Mouse (Mus musculus): ENCODE measurements around the gene Zkscan5. TPM values are rescaled to one million over a fixed set of nuclear protein-coding genes. Genes with fewer than 3 reads are reported as not detected.
"Not testable (repeated sequence)": the region's sequence is repeated elsewhere in the genome, so short reads cannot be mapped to it uniquely, and the experiment has no call there.

The Zkscan5 gene
- total and polyA plus RNA-seq, 2 experiments from 2014 or later = 12.8 to 19.4 TPM

DNA sequence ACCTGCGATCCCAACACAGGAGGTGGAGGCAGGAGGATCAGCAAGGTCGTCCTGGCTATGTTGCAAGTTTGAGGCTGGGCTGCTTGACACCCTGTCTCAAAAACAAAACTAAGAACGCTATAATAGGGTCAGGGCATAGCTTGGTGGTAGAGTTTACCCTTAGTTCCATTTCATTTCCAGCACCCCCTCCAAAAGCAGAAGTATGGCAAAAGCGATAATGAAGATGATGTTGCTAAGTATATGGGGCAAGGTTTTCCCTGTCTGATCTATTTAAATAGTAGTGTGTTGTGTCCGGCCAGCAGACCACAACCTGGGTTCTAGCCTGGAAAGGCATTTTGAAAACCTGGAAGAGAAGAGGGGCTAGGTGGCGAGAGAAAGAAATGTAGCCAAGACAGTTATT is 3.6 kb downstream of the Zkscan5 start:
- H3K27ac ChIP-seq (ENCODE audit: low read depth, low read length) = no peak overlapping the region
- WGBS = 87% methylated on average over 6 of the region's 6 CpGs
- H3K9ac ChIP-seq (replicated peaks; ENCODE audit: low read length, poor library complexity, severe bottlenecking) = no peak overlapping the region
- TF ChIP-seq CTCF (IDR thresholded peaks at IDR 0.05) = no peak
- H3K4me1 ChIP-seq (ENCODE audit: insufficient read depth, low read length) = peaks cover 10% of the 10 kb centered on the region; the same call in 1 of the 2 replicates
- no peak overlapping the region for H3K4me2 ChIP-seq (ENCODE audit: low read depth, low read length, poor library complexity, severe bottlenecking)
- no peaks in the 10 kb centered on the region for H3K9me3 ChIP-seq (ENCODE audit: low read length)
- H3K36me3 ChIP-seq (ENCODE audit: insufficient read depth, low read length) = peaks cover 19% of the 10 kb centered on the region
- DNase-seq (ENCODE audit: low spot score) (no peak), ATAC-seq (ENCODE audit: low FRiP score) (no peak)
- H3K4me3 ChIP-seq (ENCODE audit: low read depth, low read length) = no peak overlapping the region
- no peaks in the 10 kb centered on the region for H3K27me3 ChIP-seq (ENCODE audit: insufficient read depth, low read length)

DNA sequence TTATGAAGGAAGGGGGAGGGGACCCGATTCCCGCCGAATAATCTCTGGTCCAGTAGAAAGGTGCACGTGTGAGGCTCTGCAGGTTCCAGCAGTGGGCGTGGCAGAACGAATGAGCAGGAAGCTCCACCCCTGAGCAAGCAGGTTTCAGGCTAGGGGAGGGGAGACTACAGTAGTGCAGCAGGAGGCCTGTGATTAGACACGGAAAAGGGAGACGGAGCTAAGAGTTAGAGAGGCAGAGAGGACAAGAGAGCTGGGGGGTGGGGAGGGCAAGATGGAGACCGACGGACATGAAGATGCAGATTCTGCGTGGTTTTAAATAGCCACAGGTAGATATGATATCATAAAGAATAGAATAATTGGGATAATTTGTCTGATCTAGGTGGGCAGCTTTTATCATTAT is 4.0 kb downstream of the Zkscan5 start:
- DNase-seq (ENCODE audit: low spot score); H3K4me3 ChIP-seq (ENCODE audit: low read depth, low read length); H3K4me1 ChIP-seq (ENCODE audit: insufficient read depth, low read length); H3K27me3 ChIP-seq (ENCODE audit: insufficient read depth, low read length); H3K9me3 ChIP-seq (ENCODE audit: low read length); H3K27ac ChIP-seq (ENCODE audit: low read depth, low read length); H3K4me2 ChIP-seq (ENCODE audit: low read depth, low read length, poor library complexity, severe bottlenecking); ATAC-seq (ENCODE audit: low FRiP score); H3K9ac ChIP-seq (replicated peaks; ENCODE audit: low read length, poor library complexity, severe bottlenecking): not testable (repeated sequence)
- H3K36me3 ChIP-seq (ENCODE audit: insufficient read depth, low read length) = peaks cover 20% of the 10 kb centered on the region
- WGBS = 53% methylated on average over 11 of the region's 11 CpGs

DNA sequence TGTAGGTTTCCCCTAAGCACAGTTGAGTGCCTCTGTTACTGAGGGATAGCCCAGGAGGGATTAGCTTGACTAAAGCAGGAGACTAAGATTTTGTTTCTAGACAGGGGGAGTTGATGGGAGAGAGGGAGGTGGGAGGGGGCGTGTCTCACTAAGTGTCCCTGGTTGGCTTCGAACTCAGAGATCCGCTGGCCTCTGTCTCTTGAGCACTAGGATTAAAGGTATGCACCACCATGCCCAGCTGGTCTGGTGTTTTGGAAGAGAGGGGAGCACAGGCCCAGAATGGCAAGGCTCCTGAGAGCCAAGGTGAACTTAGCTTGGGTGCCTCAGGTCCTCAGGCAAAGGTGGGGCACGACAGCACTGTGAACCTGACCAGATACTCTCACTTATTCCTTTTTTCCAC is 7.0 kb downstream of the Zkscan5 start:
- no peak overlapping the region for H3K4me3 ChIP-seq (ENCODE audit: low read depth, low read length)
- no peak for DNase-seq (ENCODE audit: low spot score)
- no peaks in the 10 kb centered on the region for H3K27me3 ChIP-seq (ENCODE audit: insufficient read depth, low read length)
- TF ChIP-seq CTCF (IDR thresholded peaks at IDR 0.05) = no peak
- peaks cover 30% of the 10 kb centered on the region for H3K36me3 ChIP-seq (ENCODE audit: insufficient read depth, low read length)
- no peaks in the 10 kb centered on the region for H3K4me1 ChIP-seq (ENCODE audit: insufficient read depth, low read length)
- no peak overlapping the region for H3K27ac ChIP-seq (ENCODE audit: low read depth, low read length)
- no peak overlapping the region for H3K4me2 ChIP-seq (ENCODE audit: low read depth, low read length, poor library complexity, severe bottlenecking)
- H3K9ac ChIP-seq (replicated peaks; ENCODE audit: low read length, poor library complexity, severe bottlenecking) = no peak overlapping the region
- 96% methylated on average over 4 of the region's 4 CpGs for WGBS
- no peak for ATAC-seq (ENCODE audit: low FRiP score)
- H3K9me3 ChIP-seq (ENCODE audit: low read length) = no peaks in the 10 kb centered on the region

DNA sequence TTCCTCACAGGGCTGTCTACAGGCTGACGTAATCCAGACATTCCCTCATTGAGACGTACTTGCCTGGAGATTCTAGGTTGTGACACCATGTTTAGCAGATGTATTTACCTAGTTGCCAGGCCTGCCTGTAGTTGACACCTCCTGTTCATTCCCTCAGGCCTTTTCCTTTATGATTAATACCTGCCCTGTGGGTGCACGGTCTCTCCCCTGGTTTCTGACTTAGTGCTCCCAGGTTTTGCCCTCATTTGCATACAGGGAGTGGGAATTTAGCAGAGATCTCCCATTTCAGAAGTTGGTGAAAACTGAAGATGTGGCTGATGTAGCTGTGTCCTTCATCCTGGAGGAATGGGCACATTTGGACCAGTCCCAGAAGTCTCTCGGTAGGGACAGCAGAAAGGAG is 7.9 kb downstream of the Zkscan5 start:
- H3K36me3 ChIP-seq (ENCODE audit: insufficient read depth, low read length) = peaks cover 30% of the 10 kb centered on the region
- DNase-seq (ENCODE audit: low spot score) (no peak), ATAC-seq (ENCODE audit: low FRiP score) (no peak)
- H3K4me3 ChIP-seq (ENCODE audit: low read depth, low read length) = no peak overlapping the region
- H3K9ac ChIP-seq (replicated peaks; ENCODE audit: low read length, poor library complexity, severe bottlenecking) = no peak overlapping the region
- no peaks in the 10 kb centered on the region for H3K9me3 ChIP-seq (ENCODE audit: low read length)
- no peaks in the 10 kb centered on the region for H3K27me3 ChIP-seq (ENCODE audit: insufficient read depth, low read length)
- no peak overlapping the region for H3K4me2 ChIP-seq (ENCODE audit: low read depth, low read length, poor library complexity, severe bottlenecking)
- TF ChIP-seq CTCF (IDR thresholded peaks at IDR 0.05) = no peak
- no peaks in the 10 kb centered on the region for H3K4me1 ChIP-seq (ENCODE audit: insufficient read depth, low read length)
- WGBS = 96% methylated on average over 4 of the region's 4 CpGs
- H3K27ac ChIP-seq (ENCODE audit: low read depth, low read length) = no peak overlapping the region

DNA sequence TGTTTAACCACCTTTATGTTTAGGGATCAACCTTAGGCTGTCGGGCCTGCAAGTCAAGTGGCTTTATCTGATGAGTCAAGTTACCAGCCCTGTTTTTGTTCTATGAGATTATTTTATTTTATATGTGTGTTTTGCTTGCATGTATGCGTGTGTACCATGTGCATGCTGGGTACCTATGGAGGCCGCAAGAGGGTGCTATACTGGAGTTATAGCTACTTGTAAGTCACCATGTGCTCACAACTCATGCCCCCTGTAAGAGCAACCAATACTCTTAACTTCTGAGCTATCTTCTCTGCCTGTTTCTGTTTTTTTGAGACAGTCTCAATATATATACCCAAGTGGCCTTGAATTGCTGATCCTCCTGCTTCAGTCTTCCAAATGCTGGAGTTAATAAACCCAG is 9.1 kb downstream of the Zkscan5 start:
- 92% methylated on average over 3 of the region's 3 CpGs for WGBS
- Histone ChIP-seq H3K27ac (ENCODE audit: low read depth, low read length) (no peak overlapping the region), H3K4me1 (ENCODE audit: insufficient read depth, low read length) (no peaks in the 10 kb centered on the region), H3K36me3 (ENCODE audit: insufficient read depth, low read length) (peaks cover 37% of the 10 kb centered on the region), H3K4me3 (ENCODE audit: low read depth, low read length) (no peak overlapping the region), H3K4me2 (ENCODE audit: low read depth, low read length, poor library complexity, severe bottlenecking) (no peak overlapping the region), H3K9ac (replicated peaks; ENCODE audit: low read length, poor library complexity, severe bottlenecking) (no peak overlapping the region), H3K27me3 (ENCODE audit: insufficient read depth, low read length) (no peaks in the 10 kb centered on the region), H3K9me3 (ENCODE audit: low read length) (no peaks in the 10 kb centered on the region)
- no peak for TF ChIP-seq CTCF (IDR thresholded peaks at IDR 0.05)
- DNase-seq (ENCODE audit: low spot score) (no peak), ATAC-seq (ENCODE audit: low FRiP score) (no peak)

DNA sequence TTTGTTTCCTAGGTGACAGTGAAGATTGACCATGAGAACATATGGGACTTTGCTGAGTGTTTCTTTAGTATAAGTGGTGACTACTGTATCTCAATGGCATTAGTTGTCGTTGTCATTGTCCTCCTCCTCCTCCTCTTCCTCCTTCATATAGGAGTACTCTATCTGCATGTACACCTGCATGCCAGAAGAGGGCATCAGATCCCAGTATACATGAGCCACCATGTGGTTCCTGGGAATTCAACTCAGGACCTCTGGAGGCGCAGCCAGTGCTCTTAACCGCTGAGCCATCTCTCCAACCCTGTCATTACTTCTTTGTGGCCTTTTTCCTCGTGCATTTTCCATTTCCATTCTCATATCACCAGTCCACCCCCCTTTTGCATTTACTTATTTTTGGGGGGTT is 10.3 kb downstream of the Zkscan5 start:
- Histone ChIP-seq H3K36me3 (ENCODE audit: insufficient read depth, low read length) (peaks cover 43% of the 10 kb centered on the region), H3K27ac (ENCODE audit: low read depth, low read length) (no peak overlapping the region)

More for the DNA sequence above, 10.3 kb downstream of the Zkscan5 start:
- no peaks in the 10 kb centered on the region for H3K27me3 ChIP-seq (ENCODE audit: insufficient read depth, low read length)
- 73% methylated on average over 4 of the region's 4 CpGs for WGBS
- TF ChIP-seq CTCF (IDR thresholded peaks at IDR 0.05) = peak; percentile 34; the same call in 1 of the 2 replicates
- ATAC-seq (ENCODE audit: low FRiP score) = no peak
- no peaks in the 10 kb centered on the region for H3K4me1 ChIP-seq (ENCODE audit: insufficient read depth, low read length)
- DNase-seq (ENCODE audit: low spot score) = no peak
- H3K4me2 ChIP-seq (ENCODE audit: low read depth, low read length, poor library complexity, severe bottlenecking) = no peak overlapping the region
- H3K4me3 ChIP-seq (ENCODE audit: low read depth, low read length) = no peak overlapping the region
- no peaks in the 10 kb centered on the region for H3K9me3 ChIP-seq (ENCODE audit: low read length)
- no peak overlapping the region for H3K9ac ChIP-seq (replicated peaks; ENCODE audit: low read length, poor library complexity, severe bottlenecking)

All from midbrain, postnatal 0 days (tissue).